Mouse (Mus musculus) heart, adult 9 months (tissue): ENCODE results near the gene Myo9b.
"Not testable (repeated sequence)": the region's sequence is repeated elsewhere in the genome, so short reads cannot be mapped to it uniquely, and the experiment has no call there.

Experiments
- DNase-seq, 2 experiments: peaks; one replicate each; pipeline ENCODE4 v3.0.0; 2022; ENCODE audit warnings: low spot score in 2 of 2

Gene Myo9b

GRCm38 (mm10) chr8:71296784-71297183, 24.3 kb downstream of the Myo9b start:
- peak in 1 of 2 experiments; percentile 53 for DNase-seq

GRCm38 (mm10) chr8:71297439-71297838, 24.9 kb downstream of the Myo9b start:
- no peak for DNase-seq

DNA sequence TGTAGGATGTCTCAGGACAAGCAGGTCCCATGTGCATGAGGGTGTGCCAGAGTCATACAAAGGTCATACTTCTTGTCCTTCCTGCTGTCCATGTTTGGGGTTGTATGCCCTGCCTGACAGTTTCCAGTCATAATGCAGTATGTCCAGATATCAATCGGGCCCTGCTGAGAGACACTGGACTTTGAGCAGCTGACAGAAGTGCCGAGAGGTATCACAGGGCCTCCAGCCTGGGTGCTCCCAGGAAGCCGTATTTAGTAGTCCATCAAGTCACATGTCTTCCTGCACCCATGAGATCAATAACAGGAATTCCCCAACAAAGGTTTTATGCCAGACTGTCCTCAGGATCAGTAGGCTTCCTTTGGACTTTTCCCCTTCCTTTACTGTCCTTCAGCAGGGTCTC, 27.2 kb downstream of the Myo9b start:
- no peak for DNase-seq

DNA sequence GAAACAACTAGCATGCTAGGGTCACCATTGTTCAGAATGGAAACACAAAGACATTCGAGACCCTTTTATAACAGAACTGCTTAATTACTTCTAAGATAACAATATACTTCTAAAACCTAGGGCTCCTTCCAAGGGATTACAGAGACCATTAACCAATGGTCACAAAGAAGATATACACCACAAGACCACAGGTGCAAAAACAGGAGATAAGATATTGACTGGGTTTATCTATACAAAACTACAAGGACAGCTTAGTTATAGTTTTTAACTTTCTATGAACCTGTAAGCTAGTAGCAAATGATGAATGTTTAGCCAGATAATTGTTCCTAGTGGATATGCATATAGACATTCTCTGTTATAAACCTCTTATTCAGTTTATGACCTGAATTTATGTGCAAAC, 30.3 kb downstream of the Myo9b start:
- DNase-seq, result no peak

DNA sequence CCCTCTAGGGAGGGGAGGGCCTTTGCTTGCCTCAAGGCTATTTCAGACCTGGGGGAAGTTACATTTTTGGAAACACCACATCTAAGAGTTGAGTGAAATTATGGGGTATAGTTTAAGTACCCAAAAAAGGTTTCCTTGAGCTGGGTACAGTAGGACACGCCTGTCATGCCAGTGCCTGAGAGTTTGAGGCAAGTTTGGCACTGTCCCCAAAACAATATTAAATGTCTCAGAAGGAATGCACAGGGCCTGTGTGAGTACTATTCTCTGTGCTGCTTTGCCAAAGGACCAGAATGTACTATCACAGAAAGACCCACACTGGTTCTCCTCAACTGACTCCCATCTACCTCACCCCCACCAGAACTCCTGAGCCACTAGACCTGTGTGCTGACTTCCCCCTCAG, 31.1 kb downstream of the Myo9b start:
- no peak for DNase-seq

DNA sequence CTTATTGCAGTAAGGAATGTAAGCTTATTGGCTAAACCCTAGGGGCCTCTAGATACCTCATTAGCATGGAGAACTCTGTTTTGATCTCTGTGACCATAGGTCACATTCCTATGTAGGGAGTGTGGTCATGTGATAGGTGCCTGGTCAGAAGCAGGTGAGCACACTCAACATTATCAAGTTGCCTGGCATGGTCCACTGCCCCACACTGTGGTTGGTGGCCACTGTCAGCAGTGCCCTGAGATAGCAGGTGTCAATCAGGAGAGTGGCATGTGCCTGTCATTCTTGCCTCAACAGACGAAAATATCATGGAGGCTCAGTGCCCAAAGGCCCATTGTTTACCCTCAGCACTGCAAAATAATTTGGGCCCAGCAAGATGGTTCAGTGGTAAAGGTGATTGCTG, 33.5 kb downstream of the Myo9b start:
- no peak for DNase-seq

- DNase-seq, result no peak
Measured at GRCm38 (mm10) chr8:71307371-71307770, 34.9 kb downstream of the Myo9b start.

GRCm38 (mm10) chr8:71307913-71308312, 35.4 kb downstream of the Myo9b start:
- DNase-seq, result no peak

DNA sequence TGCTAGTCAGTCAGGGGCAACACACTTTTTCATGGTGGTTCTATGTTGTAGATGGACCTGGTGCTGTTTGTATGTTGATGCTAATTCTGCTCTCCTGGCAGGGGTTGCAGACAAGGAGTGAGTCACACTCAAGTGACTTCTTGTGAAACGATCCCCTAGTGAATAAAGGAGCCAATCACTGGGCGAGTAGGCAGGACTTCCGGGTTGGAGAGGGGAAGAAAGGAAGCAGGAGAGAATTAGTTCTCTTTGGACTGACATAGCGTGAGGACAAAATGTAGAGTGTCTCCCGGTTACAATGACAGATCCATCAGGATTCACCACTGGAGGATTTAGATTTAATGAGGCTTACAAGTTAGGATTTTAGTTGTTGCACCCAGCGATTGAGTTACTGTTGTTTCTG, 37.9 kb downstream of the Myo9b start:
- DNase-seq, result peak; percentile 79

- peak; percentile 83 to 85 for DNase-seq
Measured at GRCm38 (mm10) chr8:71312700-71313099, 40.2 kb downstream of the Myo9b start.

- no peak for DNase-seq
Measured at GRCm38 (mm10) chr8:71313951-71314350, 41.4 kb downstream of the Myo9b start.

DNA sequence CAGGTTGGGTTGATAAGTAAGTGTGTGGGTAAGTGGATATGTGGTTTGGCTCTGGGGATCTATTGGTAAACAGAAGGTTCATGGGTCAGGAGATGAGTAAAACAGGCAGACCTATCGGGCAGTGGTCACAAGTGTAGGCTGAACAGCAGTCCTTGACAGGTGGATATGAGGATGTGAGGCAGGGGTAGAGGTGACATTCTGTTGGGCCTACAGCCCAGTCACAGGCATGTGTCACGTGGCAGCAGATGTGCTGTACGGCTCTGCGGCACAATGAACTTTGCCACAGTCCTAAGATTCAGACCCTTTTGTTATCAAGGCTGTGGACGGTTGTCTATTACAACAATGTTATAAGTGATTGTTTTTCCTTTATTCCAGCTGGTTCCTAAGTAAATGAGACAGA, 43.5 kb downstream of the Myo9b start:
- peak; percentile 41 to 58 for DNase-seq

- no peak for DNase-seq
Measured at GRCm38 (mm10) chr8:71316486-71317031, 44.0 kb downstream of the Myo9b start.

- DNase-seq, result not testable (repeated sequence)
Measured at GRCm38 (mm10) chr8:71318610-71319009, 46.1 kb downstream of the Myo9b start.

DNA sequence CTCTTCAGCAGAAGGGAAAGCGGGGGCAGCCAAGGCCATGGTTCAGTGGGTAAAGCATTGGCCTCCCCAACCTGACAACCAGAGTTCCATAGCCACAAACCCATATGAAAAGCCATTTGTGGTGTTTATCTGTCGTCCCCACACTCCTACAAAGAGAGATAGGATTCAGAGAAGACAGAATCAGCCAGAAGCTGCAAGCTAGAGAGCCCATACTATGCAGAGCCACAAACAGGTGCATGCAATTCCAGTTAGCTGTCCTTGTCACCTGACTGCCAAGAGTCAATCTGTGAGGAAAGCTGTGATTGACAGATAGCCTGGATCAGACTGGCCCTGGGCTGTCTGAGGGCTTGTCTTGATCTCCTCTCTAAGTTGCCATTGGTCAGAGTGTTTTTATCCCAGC, 47.2 kb downstream of the Myo9b start:
- not testable (repeated sequence) for DNase-seq

DNA sequence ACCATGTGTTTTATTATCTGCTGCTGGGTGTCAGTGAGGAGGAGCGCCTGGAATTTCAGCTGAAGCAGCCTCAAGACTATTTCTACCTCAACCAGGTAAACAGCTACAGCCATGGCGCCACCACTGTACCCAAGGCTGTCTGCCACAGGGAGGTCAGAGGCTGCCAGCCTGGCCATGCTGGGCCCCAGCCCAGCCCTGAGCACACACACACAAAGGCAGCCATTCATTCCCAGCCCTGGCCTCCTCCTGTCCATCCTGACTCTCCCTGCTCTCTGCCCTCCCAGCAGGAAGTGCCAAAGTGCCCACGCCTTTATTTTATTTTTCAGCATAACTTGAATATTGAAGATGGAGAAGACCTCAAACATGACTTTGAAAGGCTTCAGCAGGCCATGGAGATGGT, 50.4 kb downstream of the Myo9b start:
- DNase-seq, result no peak

- no peak for DNase-seq
Measured at GRCm38 (mm10) chr8:71324848-71325247, 52.3 kb downstream of the Myo9b start.

- not testable (repeated sequence) for DNase-seq
Measured at GRCm38 (mm10) chr8:71337834-71338233, 65.3 kb downstream of the Myo9b start.

DNA sequence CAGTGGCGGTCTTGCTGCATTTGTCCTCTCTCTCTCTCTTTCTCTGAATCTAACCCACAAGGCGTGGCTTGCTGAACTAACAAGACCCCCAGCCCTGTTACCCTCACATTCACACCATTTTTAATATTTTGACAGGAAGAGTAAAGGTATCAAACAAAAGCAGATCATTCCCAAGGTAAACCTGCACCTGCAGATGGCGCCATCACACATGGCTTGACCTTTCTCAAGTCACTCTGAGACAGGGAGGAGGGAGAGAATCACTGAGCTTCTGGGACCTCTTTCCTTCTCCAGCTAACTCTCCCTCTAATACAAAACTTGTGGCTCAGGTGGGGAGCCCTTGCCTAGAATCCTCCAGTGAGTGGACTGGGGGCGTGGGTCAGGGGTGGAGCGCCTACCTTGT, 68.1 kb downstream of the Myo9b start:
- DNase-seq, result no peak

DNA sequence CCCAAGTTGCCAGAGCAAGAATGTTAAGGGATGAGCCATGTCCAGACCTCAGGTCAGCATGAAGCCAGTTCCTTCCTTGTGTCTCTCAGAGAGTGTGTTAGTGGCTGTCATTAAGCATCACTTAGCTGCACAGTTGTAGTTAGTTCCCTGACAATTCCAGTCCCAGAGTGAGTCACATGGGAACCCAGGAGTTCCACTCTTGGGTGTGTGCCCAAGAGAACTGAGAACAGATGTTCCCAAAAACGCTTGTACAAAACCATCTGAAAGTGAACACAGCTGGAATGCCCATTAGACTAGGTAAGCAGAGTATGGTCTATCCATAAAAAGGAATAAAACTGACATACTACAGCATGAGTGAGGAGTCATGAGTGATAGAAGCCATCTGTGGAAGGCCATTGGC, 74.1 kb downstream of the Myo9b start:
- no peak for DNase-seq

DNA sequence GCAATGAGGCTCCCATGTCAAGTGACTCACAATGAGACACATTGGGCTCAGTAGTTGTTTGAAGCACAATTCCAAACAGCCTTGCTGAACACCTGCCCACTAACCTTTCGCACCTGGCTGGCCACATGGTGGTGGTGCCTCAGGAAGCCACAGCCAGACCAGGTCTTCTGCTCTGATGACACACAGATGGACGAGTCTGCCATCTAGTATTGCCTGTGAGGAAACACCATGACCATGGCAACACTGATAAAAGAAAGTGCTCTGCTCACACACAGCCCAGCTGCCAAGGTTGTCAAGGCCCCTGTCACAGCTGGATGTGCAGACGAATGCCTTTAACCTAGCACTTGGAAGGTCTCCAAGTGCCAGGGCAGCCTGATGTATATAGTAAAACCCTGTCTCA, 78.6 kb downstream of the Myo9b start:
- no peak for DNase-seq

- no peak for DNase-seq
Measured at GRCm38 (mm10) chr8:71351520-71351919, 79.0 kb downstream of the Myo9b start.

DNA sequence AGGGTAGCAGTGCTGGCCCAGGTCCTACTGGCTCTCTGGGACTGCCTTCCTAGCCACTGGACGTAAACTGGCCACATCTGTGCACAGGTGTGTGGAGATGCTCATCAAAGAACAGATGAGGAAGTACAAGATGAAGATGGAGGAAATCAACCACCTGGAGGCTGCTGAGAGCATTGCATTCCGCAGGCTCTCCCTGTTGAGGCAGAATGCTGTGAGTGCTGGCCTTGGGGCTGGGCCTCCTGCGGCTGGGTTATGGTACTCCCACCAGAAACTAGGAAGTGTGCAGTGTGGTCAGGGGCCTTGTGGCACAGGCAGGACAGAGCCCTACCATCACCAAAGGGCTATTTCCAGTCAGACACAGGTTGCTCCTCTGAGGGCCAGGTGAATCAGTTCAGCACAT, 85.5 kb downstream of the Myo9b start:
- DNase-seq, result no peak

- peak; percentile 95 to 97 for DNase-seq
Measured at GRCm38 (mm10) chr8:71366771-71367528, 94.4 kb downstream of the Myo9b start, which contains the start of gene Use1. Gene Use1, plus strand, starts transcription at chr8:71366848.
